Mouse (Mus musculus) kidney, embryonic 14.5 days (tissue): ENCODE results near the gene Mfap3. TPM values are rescaled to one million over a fixed set of nuclear protein-coding genes. Genes with fewer than 3 reads are reported as not detected.

Source experiments
- ATAC-seq: fragments of 200-750 bp; cut with Nextera tagmentation; 2 replicates; pipeline ENCODE4 v1.8.0; 2017; ENCODE audit warnings: moderate number of reproducible peaks, mild to moderate bottlenecking, moderate TSS enrichment, moderate library complexity; ENCODE audit not compliant: low FRiP score, low TSS enrichment
- H3K27ac ChIP-seq: fragments of 300-500 bp; sonication (generic); 2 replicates; pipeline ENCODE4 v1.5.1; 2014; ENCODE audit warnings: low read depth, mild to moderate bottlenecking, low read length, moderate library complexity, mixed read lengths
- H3K27me3 ChIP-seq: fragments of 300-500 bp; sonication (generic); 2 replicates; pipeline ENCODE4 v1.6.1; 2014; ENCODE audit warnings: mild to moderate bottlenecking, low read length; ENCODE audit not compliant: control insufficient read depth, insufficient read depth
- H3K36me3 ChIP-seq: fragments of 300-500 bp; sonication (generic); 2 replicates; pipeline ENCODE4 v1.6.1; 2014; ENCODE audit warnings: low read length, mixed read lengths; ENCODE audit not compliant: control insufficient read depth, insufficient read depth
- H3K4me1 ChIP-seq: fragments of 300-500 bp; sonication (generic); 2 replicates; pipeline ENCODE4 v1.6.1; 2014; ENCODE audit warnings: low read length, mixed read lengths; ENCODE audit not compliant: control insufficient read depth, insufficient read depth
- H3K4me2 ChIP-seq: fragments of 300-500 bp; sonication (generic); replicated peaks from 2 replicates; pipeline ENCODE4 v1.6.1; 2014; ENCODE audit warnings: low read depth, mild to moderate bottlenecking, low read length
- H3K4me3 ChIP-seq: fragments of 300-500 bp; sonication (generic); 2 replicates; pipeline ENCODE4 v1.5.1; 2014; ENCODE audit warnings: mild to moderate bottlenecking, low read length
- H3K9ac ChIP-seq: fragments of 300-500 bp; sonication (generic); 2 replicates; pipeline ENCODE4 v1.6.1; 2014; ENCODE audit warnings: low read depth, mild to moderate bottlenecking, low read length, moderate library complexity
- H3K9me3 ChIP-seq: fragments of 300-500 bp; sonication (generic); 2 replicates; pipeline ENCODE4 v1.6.1; 2016; ENCODE audit warnings: low read length; ENCODE audit not compliant: control insufficient read depth
- WGBS: fragments of 180-500 bp; shearing (Covaris S2); extraction: QIAGEN DNeasy Blood & Tissue Kit; methylation state at CpG from one replicate; pipeline ENCODE4 v1.1.7; 2014; 5-methylcytosine and 5-hydroxymethylcytosine counted together
- polyA plus RNA-seq: library from polyadenylated mRNA; unstranded; fragments of >200 nt; fragmentation: Nextera tagmentation; extraction: Ambion mirVana; gene quantifications from 2 replicates; pipeline ENCODE4 v1.2.1, GENCODE M21; 2014

Mfap3 gene
- polyA plus RNA-seq, 1 experiment from 2014 or later = 52.6 TPM

DNA sequence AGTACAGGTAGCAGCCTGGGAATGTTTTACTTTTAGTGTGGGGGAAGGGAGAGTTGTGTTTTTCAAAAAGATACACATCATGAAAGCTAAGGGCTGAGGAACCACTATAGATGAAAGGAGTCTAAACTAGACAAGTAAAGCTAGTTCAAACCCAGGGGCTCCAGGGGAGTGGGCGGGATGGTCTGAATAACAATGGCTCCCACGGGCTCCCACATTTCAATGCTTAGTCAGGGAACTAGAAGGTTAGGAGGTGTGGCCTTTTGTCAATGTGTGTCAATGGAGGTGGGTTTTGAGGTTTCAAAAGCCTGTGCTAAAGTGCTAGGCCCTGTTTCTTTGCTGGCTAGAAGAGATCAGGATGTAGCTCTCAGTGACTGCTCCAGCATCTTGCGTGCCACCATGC is 20.8 kb upstream of the Mfap3 start:
- H3K9ac ChIP-seq = no peak overlapping the region
- no peak overlapping the region for H3K4me2 ChIP-seq
- H3K4me3 ChIP-seq = no peak overlapping the region
- H3K9me3 ChIP-seq = no peaks in the 10 kb centered on the region
- no peak overlapping the region for H3K27ac ChIP-seq
- H3K36me3 ChIP-seq = peaks cover 61% of the 10 kb centered on the region
- H3K27me3 ChIP-seq = no peaks in the 10 kb centered on the region
- H3K4me1 ChIP-seq = no peaks in the 10 kb centered on the region
- ATAC-seq = no peak
- WGBS = 75% methylated on average over 3 of the region's 3 CpGs

DNA sequence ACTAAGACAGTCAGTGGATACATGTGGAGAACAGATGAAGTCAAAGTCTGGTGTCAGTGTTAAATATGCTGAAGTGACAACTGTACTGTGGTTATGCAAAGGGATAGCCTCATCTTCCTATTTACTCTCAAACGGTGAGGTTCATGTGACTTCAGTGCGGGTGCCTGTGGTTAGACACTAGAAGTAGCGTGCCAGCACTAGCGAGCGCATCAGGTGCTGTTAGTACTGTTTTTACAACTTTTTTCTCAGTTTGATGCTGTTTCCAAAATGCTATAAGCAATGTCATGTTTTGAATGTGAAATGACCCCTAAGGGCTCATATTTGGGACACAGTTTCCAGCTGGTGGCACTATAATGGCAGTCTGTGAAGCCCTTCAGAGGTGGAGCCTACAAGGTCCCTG is 20.2 kb upstream of the Mfap3 start:
- peaks cover 60% of the 10 kb centered on the region for H3K36me3 ChIP-seq
- no peaks in the 10 kb centered on the region for H3K4me1 ChIP-seq
- ATAC-seq = no peak
- H3K4me3 ChIP-seq = no peak overlapping the region
- no peaks in the 10 kb centered on the region for H3K9me3 ChIP-seq
- no peak overlapping the region for H3K4me2 ChIP-seq
- no peaks in the 10 kb centered on the region for H3K27me3 ChIP-seq
- WGBS = 95% methylated on average over 5 of the region's 5 CpGs
- H3K27ac ChIP-seq = no peak overlapping the region
- H3K9ac ChIP-seq = no peak overlapping the region

DNA sequence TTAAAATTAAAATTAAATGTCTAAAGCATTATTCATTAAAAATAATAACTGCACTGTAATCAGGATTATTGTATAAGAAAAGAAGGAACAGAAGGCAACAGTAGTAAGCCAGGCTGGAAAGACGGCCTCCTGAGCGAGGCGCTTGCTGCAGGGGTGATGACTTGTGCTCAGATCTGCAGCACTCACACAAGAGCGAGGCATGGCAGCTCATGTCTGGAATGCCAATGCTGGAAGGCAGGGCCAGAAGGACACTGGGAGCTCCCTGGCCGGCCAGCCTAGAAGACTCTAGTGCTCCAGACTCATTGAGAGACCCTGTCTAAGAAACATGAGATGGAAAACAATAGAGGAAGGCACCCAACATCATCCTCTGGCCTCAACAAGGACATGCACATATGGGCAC is 15.3 kb upstream of the Mfap3 start:
- H3K27ac ChIP-seq = no peak overlapping the region
- 97% methylated on average over 5 of the region's 5 CpGs for WGBS
- peaks cover 75% of the 10 kb centered on the region for H3K36me3 ChIP-seq
- no peaks in the 10 kb centered on the region for H3K27me3 ChIP-seq
- H3K9me3 ChIP-seq = no peaks in the 10 kb centered on the region
- no peaks in the 10 kb centered on the region for H3K4me1 ChIP-seq
- no peak overlapping the region for H3K4me2 ChIP-seq
- no peak overlapping the region for H3K4me3 ChIP-seq
- no peak for ATAC-seq
- no peak overlapping the region for H3K9ac ChIP-seq

DNA sequence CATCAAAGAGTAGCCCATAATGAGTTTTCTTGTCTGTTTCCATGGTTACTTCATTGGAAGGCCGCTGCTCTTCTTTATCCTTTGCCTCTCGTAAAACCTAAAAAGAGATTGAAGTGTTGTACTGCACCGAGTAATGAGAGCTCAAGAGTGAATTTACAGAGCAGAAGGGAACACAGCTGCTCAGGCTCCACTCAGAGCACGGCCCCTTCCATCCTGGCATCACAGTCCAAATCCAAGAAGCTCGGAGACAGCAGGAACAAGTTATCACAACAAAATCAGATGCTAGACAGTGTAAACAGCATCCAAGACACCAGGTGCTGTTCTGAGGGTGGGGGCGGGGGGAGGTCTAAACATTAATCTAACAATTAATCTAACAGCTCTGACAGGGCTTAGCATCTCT is 11.6 kb upstream of the Mfap3 start:
- Histone ChIP-seq H3K4me2 (no peak overlapping the region), H3K9ac (no peak overlapping the region), H3K4me1 (no peaks in the 10 kb centered on the region), H3K4me3 (no peak overlapping the region), H3K9me3 (no peaks in the 10 kb centered on the region), H3K27ac (no peak overlapping the region), H3K27me3 (no peaks in the 10 kb centered on the region), H3K36me3 (peaks cover 80% of the 10 kb centered on the region)
- ATAC-seq = no peak
- WGBS = 53% methylated on average over 6 of the region's 6 CpGs

DNA sequence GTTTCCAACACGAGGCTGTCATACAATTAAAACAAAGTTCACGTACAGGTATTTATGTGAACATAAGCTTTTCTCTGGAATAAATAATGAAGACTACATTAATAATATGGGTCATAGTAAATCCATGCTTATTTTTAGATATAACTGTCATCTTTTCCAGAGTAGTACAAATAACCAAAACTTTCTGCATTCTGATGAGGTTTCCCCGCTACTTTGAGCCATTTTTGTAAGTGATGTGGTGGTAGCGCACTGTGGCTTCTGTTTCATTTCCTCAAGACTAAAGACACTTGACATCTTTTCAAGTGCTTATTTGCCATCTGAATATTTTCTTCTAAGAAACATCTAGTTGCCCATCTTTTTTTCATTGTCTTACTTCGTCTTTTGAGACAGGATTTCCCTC is 3.2 kb upstream of the Mfap3 start:
- Histone ChIP-seq H3K9ac (no peak overlapping the region), H3K36me3 (peaks cover 32% of the 10 kb centered on the region), H3K9me3 (no peaks in the 10 kb centered on the region), H3K27ac (no peak overlapping the region), H3K4me2 (no peak overlapping the region), H3K4me1 (peaks cover 15% of the 10 kb centered on the region), H3K27me3 (no peaks in the 10 kb centered on the region), H3K4me3 (no peak overlapping the region)
- 93% methylated on average over 5 of the region's 5 CpGs for WGBS
- ATAC-seq = no peak

DNA sequence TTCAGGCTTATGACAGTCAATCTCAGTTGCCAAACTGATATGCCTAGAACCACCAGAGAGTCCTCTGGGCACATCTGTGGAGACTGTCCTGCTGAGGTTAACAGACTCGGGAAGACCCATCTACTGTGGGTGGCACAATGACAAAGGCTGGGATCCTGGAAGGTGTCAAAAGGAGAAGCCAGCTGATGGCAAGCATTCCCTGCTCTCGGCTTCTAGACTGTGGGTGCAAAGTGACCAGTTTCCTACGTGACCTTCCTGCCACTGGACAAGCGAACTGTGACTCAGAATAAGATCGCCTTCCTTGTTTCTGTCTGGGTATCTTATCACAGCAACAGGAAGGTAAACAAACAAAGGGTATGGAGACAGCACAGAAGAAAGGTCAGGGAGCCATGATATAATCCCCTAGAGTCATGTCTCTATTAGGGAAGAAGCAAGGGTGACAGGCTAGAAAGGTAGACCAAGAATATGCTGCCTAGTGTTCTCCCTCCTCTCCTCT is 1.5 kb upstream of the Mfap3 start:
- H3K4me3 ChIP-seq = no peak overlapping the region
- WGBS = 27% methylated on average over 5 of the region's 5 CpGs
- no peaks in the 10 kb centered on the region for H3K27me3 ChIP-seq
- 0 out of 2 replicates have a peak overlapping the region, but pooled peaks have one; percentile 40 for H3K4me2 ChIP-seq
- H3K9me3 ChIP-seq = no peaks in the 10 kb centered on the region
- peaks cover 15% of the 10 kb centered on the region for H3K4me1 ChIP-seq
- no peak overlapping the region for H3K27ac ChIP-seq
- no peak for ATAC-seq
- peaks cover 20% of the 10 kb centered on the region for H3K36me3 ChIP-seq
- 0 out of 2 replicates have a peak overlapping the region, but pooled peaks have one; percentile 81 for H3K9ac ChIP-seq

DNA sequence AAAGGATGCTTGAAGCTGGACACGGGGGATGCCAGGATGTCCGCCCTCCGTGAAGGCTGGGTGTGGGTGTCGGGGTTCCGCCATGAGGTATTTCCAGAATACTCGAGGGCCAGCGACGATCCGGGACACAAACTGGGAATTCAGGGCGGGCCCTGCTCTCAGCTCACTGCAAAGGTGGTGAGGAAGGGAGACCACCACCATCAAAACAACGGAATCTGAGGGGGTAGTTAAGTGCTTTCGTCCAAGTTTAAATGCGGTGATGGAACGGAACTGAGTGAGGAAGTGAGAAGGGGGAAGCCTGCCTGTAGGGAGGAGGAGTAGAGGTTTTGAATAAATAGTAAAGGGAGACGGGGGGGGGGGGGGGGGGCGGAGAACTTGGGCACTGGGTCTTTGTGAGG is 286 bp downstream of the Mfap3 start:
- WGBS = 0% methylated on average over 14 of the region's 16 CpGs
- peaks cover 15% of the 10 kb centered on the region for H3K4me1 ChIP-seq
- ATAC-seq = peak; percentile 44; the same call in 1 of the 2 replicates
- no peaks in the 10 kb centered on the region for H3K27me3 ChIP-seq
- peak overlapping the region; percentile 40 for H3K4me2 ChIP-seq
- H3K9me3 ChIP-seq = no peaks in the 10 kb centered on the region
- H3K36me3 ChIP-seq = peaks cover 6% of the 10 kb centered on the region; the same call in 1 of the 2 replicates
- H3K9ac ChIP-seq = peak overlapping the region; percentile 81
- peak overlapping the region; percentile 74 for H3K4me3 ChIP-seq
- peak overlapping the region; percentile 49; the same call in 1 of the 2 replicates for H3K27ac ChIP-seq

DNA sequence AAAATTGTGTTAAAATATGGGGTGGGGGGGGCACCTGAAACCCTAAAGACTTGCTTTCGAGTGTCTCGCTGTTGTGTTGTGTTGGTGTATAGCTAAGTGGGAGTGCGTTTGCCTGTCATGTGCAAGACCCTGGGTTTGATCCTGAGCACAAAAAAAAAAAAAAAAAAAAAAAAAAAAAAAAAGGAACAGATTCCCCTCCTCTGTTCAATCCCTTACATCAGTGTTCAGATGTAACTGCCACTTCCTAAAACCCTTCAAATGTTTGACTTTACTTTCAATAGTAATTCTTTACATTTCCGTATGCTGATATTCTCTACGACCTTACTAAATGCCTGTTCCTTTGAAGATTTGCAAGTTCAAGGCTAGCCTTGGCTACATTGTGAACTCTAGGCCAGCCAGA is 840 bp downstream of the Mfap3 start:
- Histone ChIP-seq H3K9ac (peak overlapping the region; percentile 81; the same call in 1 of the 2 replicates), H3K36me3 (peaks cover 4% of the 10 kb centered on the region; the same call in 1 of the 2 replicates), H3K27me3 (no peaks in the 10 kb centered on the region), H3K4me2 (peak overlapping the region; percentile 40), H3K4me1 (peaks cover 15% of the 10 kb centered on the region), H3K4me3 (peak overlapping the region; percentile 74), H3K9me3 (no peaks in the 10 kb centered on the region), H3K27ac (no peak overlapping the region)
- no peak for ATAC-seq
- 73% methylated on average over 5 of the region's 5 CpGs for WGBS

DNA sequence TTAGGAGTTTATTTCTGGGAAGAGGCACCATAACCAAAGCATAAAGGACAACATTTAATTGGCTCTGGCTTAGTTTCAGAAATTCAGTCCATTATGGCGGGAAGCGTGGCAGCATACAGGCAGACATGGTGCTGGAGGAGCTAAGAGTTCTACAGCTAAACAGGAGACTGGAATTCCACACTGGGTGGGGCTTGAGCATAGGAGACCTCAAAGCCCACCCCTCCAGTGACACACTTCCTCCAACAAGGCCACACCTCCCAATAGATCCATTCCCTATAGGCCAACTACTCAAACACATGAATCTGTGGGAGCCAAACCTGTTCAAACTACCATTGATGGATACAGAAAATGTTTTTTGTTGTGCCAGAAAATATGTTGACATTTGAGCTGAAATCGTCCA is 2.7 kb downstream of the Mfap3 start:
- Histone ChIP-seq H3K27ac (no peak overlapping the region), H3K27me3 (no peaks in the 10 kb centered on the region), H3K9ac (no peak overlapping the region), H3K4me1 (peaks cover 18% of the 10 kb centered on the region), H3K9me3 (no peaks in the 10 kb centered on the region), H3K36me3 (peaks cover 4% of the 10 kb centered on the region; the same call in 1 of the 2 replicates), H3K4me2 (no peak overlapping the region), H3K4me3 (no peak overlapping the region)
- 94% methylated on average over 3 of the region's 3 CpGs for WGBS
- ATAC-seq = no peak
